Mouse (Mus musculus) stomach, embryonic 15.5 days (tissue): Measurements from ENCODE around the gene Chrng. TPM values are rescaled to one million over a fixed set of nuclear protein-coding genes. Genes with fewer than 3 reads are reported as not detected.

Experiments used
- polyA plus RNA-seq: library from polyadenylated mRNA; unstranded; fragments of >200 nt; fragmentation: Nextera tagmentation; extraction: Ambion mirVana; gene quantifications from 2 replicates; pipeline ENCODE4 v1.2.1, GENCODE M21; 2015

Gene Chrng
- polyA plus RNA-seq, 1 experiment from 2014 or later, result 0.14 TPM

Other genes starting within 250 kb of the Chrng start
- gene Alppl2, start 114.7 kb upstream of the Chrng start, polyA plus RNA-seq, result not detected in 2 replicates
- 26.6 and 33.3 TPM in 2 replicates for gene Alpi, start 103.1 kb upstream of the Chrng start, polyA plus RNA-seq
- gene Akp3, start 79.7 kb upstream of the Chrng start, polyA plus RNA-seq, result not detected in 2 replicates
- 6.3 and 8.7 TPM in 2 replicates for gene Ecel1, start 48.1 kb upstream of the Chrng start, polyA plus RNA-seq
- 0.08 TPM in 1 of 2 replicates, not detected in the other for gene Prss56, start 21.3 kb upstream of the Chrng start, polyA plus RNA-seq
- 0.10 and 0.31 TPM in 2 replicates for gene Chrnd, start 14.1 kb upstream of the Chrng start, polyA plus RNA-seq
- 149 and 156 TPM in 2 replicates for gene Eif4e2, start 9.3 kb downstream of the Chrng start, polyA plus RNA-seq
- gene Efhd1, start 59.7 kb downstream of the Chrng start, polyA plus RNA-seq, result 0.18 and 0.48 TPM in 2 replicates
- 46.7 and 49.4 TPM in 2 replicates for gene Gigyf2, start 122.3 kb downstream of the Chrng start, polyA plus RNA-seq
- gene Kcnj13, start 190.1 kb downstream of the Chrng start, polyA plus RNA-seq, result 2.8 and 3.3 TPM in 2 replicates